Mouse (Mus musculus) forebrain, embryonic 13.5 days (tissue): ENCODE measurements around the gene Ifna15. TPM values are rescaled to one million over a fixed set of nuclear protein-coding genes. Genes with fewer than 3 reads are reported as not detected.
"Not testable (repeated sequence)": the region's sequence is repeated elsewhere in the genome, so short reads cannot be mapped to it uniquely, and the experiment has no call there.

ENCODE experiments used
- ATAC-seq: fragments of 200-750 bp; cut with Nextera tagmentation; 2 replicates; pipeline ENCODE4 v1.8.0; 2017
- H3K27ac ChIP-seq: fragments of 300-500 bp; sonication (generic); 2 replicates; pipeline ENCODE4 v1.5.1; 2015; ENCODE audit warnings: inconsistent platforms, mild to moderate bottlenecking, moderate library complexity
- H3K27me3 ChIP-seq: fragments of 300-500 bp; sonication (generic); 2 replicates; pipeline ENCODE4 v1.6.1; 2015; ENCODE audit warnings: mild to moderate bottlenecking, inconsistent platforms
- H3K36me3 ChIP-seq: fragments of 300-500 bp; sonication (generic); 2 replicates; pipeline ENCODE4 v1.6.1; 2015; ENCODE audit warnings: mild to moderate bottlenecking, inconsistent platforms; ENCODE audit not compliant: poor library complexity, severe bottlenecking
- H3K4me1 ChIP-seq: fragments of 300-500 bp; sonication (generic); 2 replicates; pipeline ENCODE4 v1.6.1; 2015; ENCODE audit warnings: inconsistent platforms
- H3K4me2 ChIP-seq: fragments of 300-500 bp; sonication (generic); 2 replicates; pipeline ENCODE4 v1.6.1; 2015; ENCODE audit warnings: inconsistent platforms, mild to moderate bottlenecking, moderate library complexity
- H3K4me3 ChIP-seq: fragments of 300-500 bp; sonication (generic); 2 replicates; pipeline ENCODE4 v1.5.1; 2015; ENCODE audit warnings: mild to moderate bottlenecking, inconsistent platforms
- H3K9ac ChIP-seq: fragments of 300-500 bp; sonication (generic); 2 replicates; pipeline ENCODE4 v1.6.1; 2015; ENCODE audit warnings: mild to moderate bottlenecking, inconsistent platforms
- H3K9me3 ChIP-seq: fragments of 300-500 bp; sonication (generic); replicated peaks from 2 replicates; pipeline ENCODE4 v1.6.1; 2016; ENCODE audit warnings: inconsistent platforms
- WGBS: fragments of 180-500 bp; shearing (Covaris S2); methylation state at CpG from one replicate; pipeline ENCODE4 v1.1.7; 2015; 5-methylcytosine and 5-hydroxymethylcytosine counted together
- polyA plus RNA-seq: library from polyadenylated mRNA; unstranded; fragments of >200 nt; fragmentation: Nextera tagmentation; extraction: Ambion mirVana; gene quantifications from 2 replicates; pipeline ENCODE4 v1.2.1, GENCODE M21; 2015

Ifna15 gene
- polyA plus RNA-seq = not detected in 2 replicates

- H3K27me3 ChIP-seq, H3K9me3 ChIP-seq, H3K4me3 ChIP-seq, ATAC-seq, H3K4me2 ChIP-seq, H3K4me1 ChIP-seq, H3K36me3 ChIP-seq, H3K27ac ChIP-seq, H3K9ac ChIP-seq: not testable (repeated sequence)
Observed at GRCm38 (mm10) chr4:88558145-88558544, at the start of gene Ifna15. Gene Ifna15, minus strand, starts transcription at chr4:88558245.

- no peak within 1 kb of the TSS for H3K4me2 ChIP-seq
- no peak within 1 kb of the TSS for H3K4me3 ChIP-seq
- no peak for ATAC-seq
- H3K9ac ChIP-seq = no peak within 1 kb of the TSS
- no peaks in the 10 kb centered on the region for H3K9me3 ChIP-seq
- H3K27me3 ChIP-seq = no peaks in the 10 kb centered on the region
- H3K27ac ChIP-seq = no peak within 1 kb of the TSS
- no peaks in the 10 kb centered on the region for H3K36me3 ChIP-seq
- no peaks in the 10 kb centered on the region for H3K4me1 ChIP-seq
Observed at GRCm38 (mm10) chr4:88603276-88603675, 45.2 kb upstream of the Ifna15 start, which contains the start of gene Ifna12. Gene Ifna12, minus strand, starts transcription at chr4:88603376.

GRCm38 (mm10) chr4:88592285-88592684, 34.2 kb upstream of the Ifna15 start, which contains the start of gene Ifna9:
Gene Ifna9, minus strand, starts transcription at chr4:88592385.
- Histone ChIP-seq H3K36me3 (no peaks in the 10 kb centered on the region), H3K4me2 (no peak within 1 kb of the TSS), H3K9ac (no peak within 1 kb of the TSS), H3K4me3 (no peak within 1 kb of the TSS), H3K27me3 (no peaks in the 10 kb centered on the region), H3K27ac (no peak within 1 kb of the TSS), H3K9me3 (no peaks in the 10 kb centered on the region), H3K4me1 (no peaks in the 10 kb centered on the region)
- ATAC-seq = no peak
- WGBS = 87% methylated on average over 1 of the region's 1 CpGs

GRCm38 (mm10) chr4:88571698-88572097, 13.7 kb upstream of the Ifna15 start, which contains the start of gene Ifna14:
Gene Ifna14, minus strand, starts transcription at chr4:88571798.
- no peak within 1 kb of the TSS for H3K27ac ChIP-seq
- WGBS = 58% methylated on average over 1 of the region's 1 CpGs
- no peak within 1 kb of the TSS for H3K4me2 ChIP-seq
- H3K36me3 ChIP-seq = no peaks in the 10 kb centered on the region
- H3K9me3 ChIP-seq = no peaks in the 10 kb centered on the region
- no peaks in the 10 kb centered on the region for H3K4me1 ChIP-seq
- H3K4me3 ChIP-seq = no peak within 1 kb of the TSS
- H3K27me3 ChIP-seq = no peaks in the 10 kb centered on the region
- no peak within 1 kb of the TSS for H3K9ac ChIP-seq
- no peak for ATAC-seq

DNA sequence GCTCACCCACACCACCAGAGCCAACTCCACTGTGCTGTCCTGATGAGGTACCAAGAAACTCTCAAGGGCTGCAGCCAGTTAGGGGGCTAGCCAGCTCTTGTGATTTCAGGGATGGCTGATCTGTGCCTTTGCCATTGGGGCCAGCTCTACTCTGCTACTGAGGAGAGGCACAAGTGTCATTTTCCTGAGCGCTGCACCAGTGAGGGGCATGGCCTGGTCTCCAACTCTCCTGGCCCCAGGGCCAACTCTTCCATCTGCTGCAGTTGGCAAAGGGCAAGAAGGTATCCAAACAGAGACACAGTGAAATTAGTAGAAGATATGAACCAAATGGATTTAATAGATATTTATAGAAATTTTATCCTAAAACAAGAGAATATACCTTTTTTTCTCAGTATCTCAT, 3.7 kb upstream of the Ifna15 start:
- H3K4me1 ChIP-seq = no peaks in the 10 kb centered on the region
- no peak for ATAC-seq

GRCm38 (mm10) chr4:88550161-88550945, 7.7 kb downstream of the Ifna15 start:
- Histone ChIP-seq H3K9me3 (no peaks in the 10 kb centered on the region), H3K4me3 (peak overlapping the region; percentile 16; the same call in 1 of the 2 replicates), H3K9ac (no peak overlapping the region), H3K36me3 (no peaks in the 10 kb centered on the region), H3K27me3 (no peaks in the 10 kb centered on the region), H3K4me1 (no peaks in the 10 kb centered on the region), H3K27ac (no peak overlapping the region), H3K4me2 (peak overlapping the region; percentile 53)
- 30% methylated on average over 22 of the region's 22 CpGs for WGBS
- ATAC-seq = peak; percentile 71; the same call in 1 of the 2 replicates

More for the DNA sequence above, 3.7 kb upstream of the Ifna15 start:
- no peak overlapping the region for H3K4me2 ChIP-seq
- no peaks in the 10 kb centered on the region for H3K27me3 ChIP-seq
- 83% methylated on average over 1 of the region's 1 CpGs for WGBS
- no peaks in the 10 kb centered on the region for H3K36me3 ChIP-seq
- no peak overlapping the region for H3K9ac ChIP-seq
- H3K27ac ChIP-seq = no peak overlapping the region
- H3K4me3 ChIP-seq = no peak overlapping the region
- no peaks in the 10 kb centered on the region for H3K9me3 ChIP-seq

DNA sequence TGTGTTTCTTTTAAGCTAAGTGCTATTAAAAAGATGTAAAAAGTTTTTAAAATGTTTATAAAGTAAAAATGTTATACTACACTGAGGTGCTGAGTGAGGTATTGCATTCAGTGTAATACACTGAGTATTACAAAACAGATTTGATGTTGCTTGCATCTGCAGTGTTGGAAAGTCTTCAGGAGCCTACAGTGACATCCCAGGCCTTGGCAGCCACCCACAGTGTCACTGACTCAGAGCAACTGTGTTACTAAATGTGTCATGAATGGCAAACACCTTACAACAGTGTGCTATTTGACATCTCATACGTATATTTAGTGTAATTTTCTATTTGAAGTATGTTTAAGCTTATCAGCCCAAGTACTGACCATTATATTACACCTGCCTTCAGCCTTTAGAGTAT, 10.1 kb downstream of the Ifna15 start:
- H3K27ac ChIP-seq = no peak overlapping the region
- no peak overlapping the region for H3K9ac ChIP-seq
- no peaks in the 10 kb centered on the region for H3K4me1 ChIP-seq
- H3K36me3 ChIP-seq = no peaks in the 10 kb centered on the region
- ATAC-seq = no peak
- H3K4me3 ChIP-seq = no peak overlapping the region
- H3K27me3 ChIP-seq = no peaks in the 10 kb centered on the region
- WGBS = 71% methylated on average over 1 of the region's 1 CpGs
- H3K9me3 ChIP-seq = no peaks in the 10 kb centered on the region
- H3K4me2 ChIP-seq = no peak overlapping the region

DNA sequence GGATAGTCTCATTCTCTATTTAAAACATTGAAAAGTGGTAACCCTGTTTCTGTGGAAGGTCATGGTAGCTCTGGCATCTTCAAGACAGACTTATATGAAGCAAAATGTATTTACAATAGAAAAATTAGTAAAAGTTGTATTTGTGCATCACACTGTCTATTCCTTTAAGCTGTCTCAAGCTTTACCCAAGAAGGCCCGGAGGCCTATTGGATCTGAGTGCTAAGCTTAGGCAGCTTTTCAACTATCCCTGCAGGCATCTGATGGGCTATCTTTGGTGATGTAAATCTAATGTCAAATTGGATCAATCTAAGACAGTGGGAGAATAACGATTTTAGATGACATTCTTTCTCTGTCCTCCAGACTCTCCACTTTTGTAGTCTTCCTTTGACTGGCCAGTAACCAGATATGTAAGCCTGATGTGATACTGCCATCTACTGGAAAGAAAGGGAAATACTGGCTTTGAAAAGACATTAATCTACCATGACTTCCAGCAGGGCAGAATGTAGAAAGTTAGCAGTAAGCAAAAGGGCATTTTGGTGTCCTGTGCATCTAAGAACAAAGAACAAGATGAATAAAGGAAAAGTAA, 14.3 kb downstream of the Ifna15 start:
- no peaks in the 10 kb centered on the region for H3K36me3 ChIP-seq
- H3K4me3 ChIP-seq = no peak overlapping the region
- H3K4me1 ChIP-seq = no peaks in the 10 kb centered on the region
- no peaks in the 10 kb centered on the region for H3K27me3 ChIP-seq
- peak; percentile 87 for ATAC-seq
- no peak overlapping the region for H3K9ac ChIP-seq
- no peaks in the 10 kb centered on the region for H3K9me3 ChIP-seq
- no peak overlapping the region for H3K4me2 ChIP-seq
- no peak overlapping the region for H3K27ac ChIP-seq
- WGBS = 46% methylated on average over 2 of the region's 2 CpGs

DNA sequence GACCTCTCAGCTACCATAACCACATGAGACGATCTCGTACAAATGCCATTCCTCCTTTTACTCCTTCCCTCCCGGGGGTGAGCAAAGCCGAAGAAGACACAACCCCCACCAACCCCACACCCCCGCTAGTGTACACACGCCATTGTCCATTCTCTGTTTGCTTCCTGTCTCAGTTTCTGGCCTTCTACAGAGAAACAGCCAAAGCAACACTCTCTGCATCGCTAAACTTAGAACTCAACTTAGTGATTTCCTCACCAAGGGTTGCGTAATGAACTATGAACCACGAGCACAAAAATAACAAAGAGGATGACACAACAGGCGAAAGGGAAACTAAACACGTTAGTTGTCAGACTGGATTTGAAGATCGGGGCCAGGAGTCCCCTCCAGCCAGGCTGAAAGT, 20.7 kb downstream of the Ifna15 start:
- Histone ChIP-seq H3K36me3 (no peaks in the 10 kb centered on the region), H3K9ac (no peak overlapping the region), H3K9me3 (no peaks in the 10 kb centered on the region), H3K4me3 (no peak overlapping the region), H3K27ac (no peak overlapping the region), H3K4me1 (no peaks in the 10 kb centered on the region), H3K27me3 (no peaks in the 10 kb centered on the region), H3K4me2 (no peak overlapping the region)
- WGBS = 84% methylated on average over 12 of the region's 12 CpGs
- no peak for ATAC-seq

DNA sequence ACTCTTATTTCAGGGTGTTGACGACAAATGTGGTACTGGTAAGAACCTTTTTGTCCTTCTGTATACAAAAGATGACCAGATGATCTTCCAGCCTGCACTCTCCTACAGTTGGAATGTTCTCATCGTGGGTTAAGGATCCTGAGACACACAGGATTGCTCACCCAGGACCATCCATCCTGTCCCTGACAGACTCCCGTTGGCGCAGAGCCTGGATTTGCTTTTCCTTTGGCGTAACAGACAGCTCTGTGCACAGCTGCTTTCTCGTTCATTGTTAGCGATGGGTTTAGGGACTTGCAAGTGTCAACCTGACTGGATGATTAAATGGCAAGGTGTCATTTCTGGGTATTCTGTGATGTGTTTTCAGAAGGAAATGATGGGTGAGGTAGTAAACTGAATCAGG, 21.4 kb downstream of the Ifna15 start:
- no peak overlapping the region for H3K4me2 ChIP-seq
- H3K27ac ChIP-seq = no peak overlapping the region
- H3K27me3 ChIP-seq = no peaks in the 10 kb centered on the region
- ATAC-seq = no peak
- no peaks in the 10 kb centered on the region for H3K4me1 ChIP-seq
- no peak overlapping the region for H3K4me3 ChIP-seq
- WGBS = 79% methylated on average over 7 of the region's 7 CpGs
- H3K9me3 ChIP-seq = no peaks in the 10 kb centered on the region
- no peak overlapping the region for H3K9ac ChIP-seq
- no peaks in the 10 kb centered on the region for H3K36me3 ChIP-seq

DNA sequence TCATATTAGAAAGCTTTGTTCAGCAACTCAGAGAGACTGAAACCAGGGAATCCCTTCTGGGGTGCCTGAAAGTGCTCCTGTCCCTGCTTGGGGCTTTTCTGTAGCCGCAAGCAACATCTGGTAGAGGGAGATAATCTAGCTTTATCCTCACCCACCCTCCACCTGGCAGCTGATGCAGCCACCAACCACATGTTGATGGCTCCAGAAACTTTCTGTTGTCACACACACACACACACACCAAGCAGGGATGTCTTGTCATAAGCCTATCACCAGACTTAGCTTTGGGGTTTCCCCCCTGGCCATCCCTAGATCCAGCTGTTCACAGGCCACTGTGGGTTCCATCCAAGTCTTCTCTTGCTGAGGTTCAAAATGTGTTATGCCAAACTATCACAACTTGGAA, 22.3 kb downstream of the Ifna15 start:
- Histone ChIP-seq H3K27me3 (no peaks in the 10 kb centered on the region), H3K4me3 (no peak overlapping the region), H3K4me2 (no peak overlapping the region), H3K9me3 (no peaks in the 10 kb centered on the region), H3K9ac (no peak overlapping the region), H3K4me1 (no peaks in the 10 kb centered on the region), H3K36me3 (no peaks in the 10 kb centered on the region), H3K27ac (no peak overlapping the region)
- 100% methylated on average over 1 of the region's 1 CpGs for WGBS
- no peak for ATAC-seq

DNA sequence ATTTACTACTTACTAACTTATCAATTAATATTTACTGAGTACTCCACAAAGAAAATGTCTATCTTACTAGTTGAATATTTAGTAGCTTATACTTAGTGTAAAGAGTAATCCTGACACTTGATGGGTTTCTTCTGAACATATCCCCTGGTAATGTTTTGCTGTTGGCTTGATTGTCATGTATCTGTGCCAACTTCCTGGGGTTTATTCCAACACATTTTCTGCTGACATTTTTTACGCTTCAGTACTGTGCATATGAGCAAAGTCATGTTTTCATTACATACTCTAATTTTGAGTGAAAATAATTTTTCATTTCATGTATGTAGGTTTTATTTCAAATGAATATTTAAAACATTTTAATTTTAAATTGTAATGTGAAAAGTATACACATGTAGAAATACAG, 23.1 kb downstream of the Ifna15 start:
- no peaks in the 10 kb centered on the region for H3K9me3 ChIP-seq
- H3K27me3 ChIP-seq = no peaks in the 10 kb centered on the region
- no peaks in the 10 kb centered on the region for H3K36me3 ChIP-seq
- H3K4me2 ChIP-seq = no peak overlapping the region
- no peak overlapping the region for H3K27ac ChIP-seq
- ATAC-seq = no peak
- no peak overlapping the region for H3K9ac ChIP-seq
- no peak overlapping the region for H3K4me3 ChIP-seq
- H3K4me1 ChIP-seq = no peaks in the 10 kb centered on the region
- 82% methylated on average over 1 of the region's 1 CpGs for WGBS
